Mouse (Mus musculus) thymus, postnatal 4 days (tissue): Measurements from ENCODE around the gene Spint3.

Experiments used
- DNase-seq: peaks from one replicate; pipeline ENCODE4 v3.0.0; 2021

Gene Spint3

DNA sequence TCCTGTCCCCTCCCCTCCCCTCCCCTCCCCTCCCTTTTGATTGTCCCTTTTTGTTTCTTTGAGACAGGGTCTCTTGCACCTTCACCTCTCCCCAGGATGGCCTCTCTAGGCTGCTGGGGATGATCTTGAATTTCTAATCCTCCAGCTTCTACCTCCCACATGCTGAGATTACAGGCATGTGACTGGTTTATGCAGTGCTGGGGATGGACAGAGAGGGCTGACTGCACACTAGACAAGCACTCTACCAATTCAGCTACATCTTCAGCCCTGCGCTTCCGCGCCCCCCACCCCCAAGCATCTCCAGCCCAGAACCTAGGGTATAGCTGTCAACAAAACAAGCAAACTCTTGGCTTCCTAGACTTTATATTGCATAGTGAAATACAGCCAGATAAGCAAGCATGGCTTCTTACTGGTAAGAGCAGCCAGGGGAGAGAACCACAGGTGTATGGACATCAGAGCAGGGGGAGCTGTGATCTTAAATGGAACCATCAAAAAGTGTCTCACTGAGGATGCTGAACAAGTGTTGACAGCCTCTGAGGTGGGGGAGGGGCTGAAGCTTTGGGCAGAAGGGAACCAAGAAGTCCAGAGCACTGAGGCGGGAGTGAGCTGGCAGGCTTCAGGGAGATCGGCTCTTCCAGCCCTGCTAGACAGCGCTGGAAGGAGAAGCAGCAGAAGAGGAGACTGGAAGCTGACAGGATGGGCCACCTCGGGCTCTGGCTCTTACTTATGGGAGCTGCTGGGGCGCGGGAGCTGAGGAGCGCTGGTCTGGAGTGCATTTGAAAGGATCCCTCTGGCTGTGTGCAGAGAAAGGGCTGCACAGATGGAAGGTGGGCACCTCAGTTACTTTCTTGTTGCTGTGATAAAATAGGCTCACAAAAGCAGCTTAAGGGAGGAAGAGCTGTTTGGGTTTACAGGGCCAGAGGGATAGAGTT, 23.0 kb downstream of the Spint3 start:
- DNase-seq = no peak

DNA sequence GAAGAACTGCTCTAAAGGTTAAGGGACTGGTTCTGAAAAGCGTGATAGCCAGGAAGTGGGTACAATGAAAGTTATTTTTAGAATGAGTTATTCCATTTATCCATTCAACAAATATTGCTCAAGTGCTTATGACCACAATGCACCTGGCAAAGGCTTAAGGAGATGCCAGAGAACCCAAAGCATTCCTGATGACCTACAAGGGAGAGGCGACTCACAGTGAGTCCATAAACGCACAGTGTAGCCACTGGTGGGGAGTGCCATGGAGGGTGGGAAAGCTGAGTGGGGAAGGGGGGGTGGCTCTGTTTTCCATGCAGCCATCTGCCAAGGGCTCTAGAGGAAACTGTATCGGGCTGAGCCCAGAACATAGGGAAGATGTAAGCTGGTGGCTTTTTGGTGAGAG, 23.9 kb downstream of the Spint3 start:
- DNase-seq = no peak

DNA sequence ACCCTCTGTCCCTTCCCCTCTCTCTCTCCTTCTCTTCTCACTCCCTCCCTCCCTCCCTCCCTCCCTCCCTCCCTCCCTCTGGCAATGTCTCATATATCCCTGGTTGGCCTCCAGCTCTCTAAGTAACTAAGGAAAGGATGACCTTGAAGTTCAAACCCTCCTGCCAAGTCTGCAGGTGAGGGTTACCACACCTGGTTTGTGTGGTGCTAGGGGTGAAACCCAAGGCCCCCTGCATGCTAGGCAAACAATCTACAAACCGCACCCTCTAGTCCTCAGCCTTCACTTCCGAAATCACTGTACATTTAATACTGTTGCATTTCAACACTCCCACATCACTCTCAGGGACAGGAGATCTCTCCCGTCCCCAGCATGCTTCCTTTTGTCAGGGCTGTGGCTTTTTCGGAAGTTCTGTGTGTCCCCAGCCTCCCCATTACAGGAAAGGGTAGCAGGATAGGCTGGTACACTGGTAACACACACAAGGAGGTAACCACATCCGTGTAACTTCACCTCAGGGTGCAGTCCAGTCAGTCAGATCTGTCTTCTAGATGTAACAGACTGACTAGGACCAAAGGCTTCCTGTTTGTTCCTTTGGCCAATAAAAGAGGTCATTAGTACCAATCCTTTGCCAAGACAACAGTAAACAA, 28.7 kb downstream of the Spint3 start:
- DNase-seq = no peak

- DNase-seq = no peak
Observed at GRCm38 (mm10) chr2:164543745-164544144, 29.5 kb downstream of the Spint3 start.

GRCm38 (mm10) chr2:164542598-164542997, 30.7 kb downstream of the Spint3 start:
- DNase-seq = no peak

DNA sequence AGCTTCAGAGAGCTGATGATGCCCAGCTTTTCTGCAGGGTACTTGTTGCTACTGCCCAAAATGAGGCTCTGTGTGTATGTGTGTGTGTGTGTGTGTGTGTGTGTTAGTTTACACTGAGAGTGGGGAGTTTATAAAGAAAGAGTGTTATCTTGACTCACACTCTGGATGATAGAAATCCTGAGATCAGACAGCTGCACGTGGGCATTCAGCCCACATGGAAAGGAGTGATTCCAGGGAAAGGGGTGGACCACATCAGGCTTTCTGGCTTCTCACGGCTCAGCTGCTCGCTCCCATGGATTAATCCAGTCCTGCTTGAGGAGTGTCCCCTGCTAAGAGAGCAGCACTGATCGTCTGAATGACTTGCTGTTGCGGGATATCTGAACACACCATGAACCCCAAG, 31.1 kb downstream of the Spint3 start:
- DNase-seq = no peak

DNA sequence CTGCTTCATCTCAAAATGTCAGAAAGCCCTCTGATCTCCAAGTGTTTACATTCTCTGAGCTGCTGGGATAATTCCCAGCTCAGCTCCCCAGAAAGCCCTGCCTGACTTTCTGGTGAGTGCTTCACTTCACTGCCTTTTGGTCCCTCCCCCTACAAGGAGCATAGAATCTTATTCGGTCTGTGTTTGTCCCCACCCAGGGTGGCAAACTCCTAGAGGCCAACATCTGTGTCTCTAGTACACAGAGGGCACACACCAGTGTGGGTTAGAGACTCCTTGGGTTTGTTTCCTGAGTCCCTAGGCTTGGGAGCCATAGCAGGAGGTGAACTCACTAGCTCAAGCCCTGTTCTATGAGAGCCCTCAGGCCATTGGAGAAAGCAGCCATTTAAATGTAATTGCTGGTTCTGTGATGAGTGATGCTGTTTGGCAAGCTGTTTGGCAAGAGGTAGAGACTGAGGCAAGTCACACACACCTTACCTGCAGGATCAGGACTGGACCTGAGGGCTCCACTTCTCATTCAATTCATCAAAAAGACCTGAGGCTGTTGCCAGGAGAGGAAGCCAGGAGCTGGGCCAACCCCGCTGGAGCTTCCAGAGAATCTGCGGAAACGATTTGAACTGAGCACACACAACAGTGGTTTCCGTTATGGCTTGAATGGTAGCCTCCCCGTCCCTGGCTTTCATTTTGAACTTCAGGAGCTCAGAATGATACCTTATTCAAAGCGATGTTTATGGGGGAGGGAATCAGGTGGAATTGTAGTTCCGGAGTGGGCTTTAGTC, 32.4 kb downstream of the Spint3 start:
- no peak for DNase-seq

DNA sequence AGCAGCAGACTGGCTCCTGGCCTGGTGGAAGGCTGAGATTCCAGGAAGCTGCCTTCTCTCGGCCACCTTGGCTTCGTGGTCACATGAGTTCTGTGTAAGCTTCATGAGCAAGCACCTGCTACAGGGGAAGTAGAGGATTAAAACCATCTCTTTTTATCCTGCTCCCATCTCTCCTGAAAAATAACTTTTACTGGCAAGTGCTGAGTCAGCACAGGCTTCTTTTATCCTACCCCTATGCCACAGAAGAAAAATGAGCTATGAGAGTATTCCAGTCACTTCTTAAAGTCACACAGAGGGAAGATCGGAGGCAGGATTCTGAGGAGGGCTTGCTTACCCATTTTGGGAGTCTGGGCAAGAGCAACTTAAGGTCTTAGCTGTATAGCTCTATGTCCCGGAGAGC, 36.3 kb downstream of the Spint3 start:
- no peak for DNase-seq

DNA sequence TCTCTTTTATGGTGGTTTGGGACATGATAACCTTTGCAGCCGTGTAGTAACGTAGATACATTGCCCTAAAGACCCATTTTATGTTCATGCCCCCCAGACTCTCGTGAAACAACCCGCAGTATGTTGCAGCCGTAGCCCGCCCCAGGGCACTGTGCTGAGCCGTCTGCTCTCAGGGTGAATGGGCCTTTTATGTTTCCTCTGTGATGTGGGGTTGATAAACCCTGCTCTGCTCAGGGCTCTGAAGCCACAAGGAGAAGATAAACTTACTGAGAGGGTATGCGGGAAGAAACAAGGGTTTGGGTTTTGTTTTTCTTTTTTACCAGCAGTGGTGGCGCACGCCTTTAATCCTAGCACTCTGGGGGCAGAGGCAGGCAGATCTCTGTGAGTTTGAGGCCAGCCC, 38.9 kb downstream of the Spint3 start:
- DNase-seq = peak; percentile 32

DNA sequence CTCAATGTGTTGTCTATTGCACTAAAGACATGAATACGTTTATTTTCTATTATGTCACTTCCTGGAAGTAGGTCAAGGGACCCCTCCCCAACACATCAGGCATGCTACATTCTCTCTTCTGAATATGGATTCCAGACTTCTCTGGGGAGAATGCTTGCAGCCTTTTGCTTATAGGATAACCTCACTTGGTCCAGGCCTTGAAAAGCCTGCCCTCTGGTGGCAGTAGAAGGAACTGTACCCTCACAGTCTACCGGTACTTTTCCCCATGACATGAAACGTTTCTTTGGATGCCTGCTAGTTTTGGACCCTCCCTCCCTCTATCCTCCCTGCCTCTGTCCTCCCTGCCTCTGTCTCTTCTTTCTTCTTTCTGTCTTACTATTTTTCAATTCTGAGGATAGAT, 42.1 kb downstream of the Spint3 start:
- DNase-seq = peak; percentile 83

GRCm38 (mm10) chr2:164528557-164528956, 44.7 kb downstream of the Spint3 start:
- DNase-seq = no peak

- DNase-seq = no peak
Observed at GRCm38 (mm10) chr2:164523301-164523773, 49.9 kb downstream of the Spint3 start.

- DNase-seq = peak; percentile 24
Observed at GRCm38 (mm10) chr2:164522280-164522679, 51.0 kb downstream of the Spint3 start.

- peak; percentile 49 for DNase-seq
Observed at GRCm38 (mm10) chr2:164521841-164522240, 51.4 kb downstream of the Spint3 start.

DNA sequence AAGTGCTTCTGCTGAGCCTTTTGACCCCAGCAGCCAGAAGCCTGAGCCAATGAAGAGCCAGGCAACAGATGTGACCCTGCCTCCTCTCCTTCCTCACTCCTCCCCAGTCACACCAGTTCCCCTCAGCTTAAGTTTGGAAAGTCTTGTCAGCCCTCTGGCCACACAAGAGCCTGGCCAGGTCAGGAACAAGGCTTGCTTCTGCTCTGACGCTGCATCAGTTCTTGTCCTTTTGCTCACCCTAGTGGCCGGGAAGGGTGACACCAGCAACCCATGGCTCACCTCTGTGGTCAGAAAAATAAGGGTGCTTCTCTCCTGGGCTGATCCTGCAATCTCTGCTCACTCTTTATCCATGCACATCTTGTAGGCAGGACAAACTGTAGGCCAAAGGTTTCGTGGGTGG, 52.5 kb downstream of the Spint3 start:
- peak; percentile 51 for DNase-seq
